Mouse (Mus musculus) lung, embryonic 16.5 days (tissue): ENCODE measurements around the gene Slc22a12. TPM values are rescaled to one million over a fixed set of nuclear protein-coding genes. Genes with fewer than 3 reads are reported as not detected.
A peak's percentile ranks its signal among the peaks of the same experiment; 100 is the strongest.

ENCODE experiments used
- ATAC-seq: fragments of 200-750 bp; cut with Nextera tagmentation; 2 replicates; pipeline ENCODE4 v1.8.0; 2017; ENCODE audit warnings: low read depth, mild to moderate bottlenecking, moderate library complexity
- H3K27ac ChIP-seq: fragments of 300-500 bp; sonication (generic); 2 replicates; pipeline ENCODE4 v1.5.1; 2014; ENCODE audit warnings: mild to moderate bottlenecking, control low read depth, low read length
- H3K27me3 ChIP-seq: fragments of 300-500 bp; sonication (generic); 2 replicates; pipeline ENCODE4 v1.6.1; 2014; ENCODE audit warnings: low read depth, low read length, mixed read lengths; ENCODE audit not compliant: control insufficient read depth, insufficient read depth
- H3K36me3 ChIP-seq: fragments of 300-500 bp; sonication (generic); 2 replicates; pipeline ENCODE4 v1.6.1; 2014; ENCODE audit warnings: low read length; ENCODE audit not compliant: control insufficient read depth, insufficient read depth
- H3K4me1 ChIP-seq: fragments of 300-500 bp; sonication (generic); replicated peaks from 2 replicates; pipeline ENCODE4 v1.6.1; 2014; ENCODE audit warnings: low read length, mixed read lengths; ENCODE audit not compliant: control insufficient read depth, insufficient read depth
- H3K4me2 ChIP-seq: fragments of 300-500 bp; sonication (generic); 2 replicates; pipeline ENCODE4 v1.6.1; 2014; ENCODE audit warnings: low read depth, low read length, control low read depth
- H3K4me3 ChIP-seq: fragments of 300-500 bp; sonication (generic); 2 replicates; pipeline ENCODE4 v1.5.1; 2014; ENCODE audit warnings: mild to moderate bottlenecking, low read length, control low read depth
- H3K9ac ChIP-seq: fragments of 300-500 bp; sonication (generic); 2 replicates; pipeline ENCODE4 v1.6.1; 2014; ENCODE audit warnings: low read length, control low read depth
- H3K9me3 ChIP-seq: fragments of 300-500 bp; sonication (generic); 2 replicates; pipeline ENCODE4 v1.6.1; 2016; ENCODE audit warnings: low read length; ENCODE audit not compliant: control insufficient read depth
- WGBS: fragments of 180-500 bp; shearing (Covaris S2); extraction: QIAGEN DNeasy Blood & Tissue Kit; methylation state at CpG from one replicate; pipeline ENCODE4 v1.1.7; 2014; 5-methylcytosine and 5-hydroxymethylcytosine counted together
- polyA plus RNA-seq: library from polyadenylated mRNA; unstranded; fragments of >200 nt; fragmentation: Nextera tagmentation; extraction: Ambion mirVana; gene quantifications from 2 replicates; pipeline ENCODE4 v1.2.1, GENCODE M21; 2015

The Slc22a12 gene
- polyA plus RNA-seq, 1 experiment from 2014 or later: not detected

GRCm38 (mm10) chr19:6536201-6536600, 6.6 kb downstream of the Slc22a12 start:
- Histone ChIP-seq H3K4me2 (no peak overlapping the region), H3K36me3 (no peaks in the 10 kb centered on the region), H3K4me1 (peaks cover 15% of the 10 kb centered on the region), H3K27ac (no peak overlapping the region), H3K27me3 (peaks cover 25% of the 10 kb centered on the region), H3K9ac (no peak overlapping the region), H3K9me3 (no peaks in the 10 kb centered on the region), H3K4me3 (no peak overlapping the region)
- no peak for ATAC-seq
- 59% methylated on average over 3 of the region's 3 CpGs for WGBS

- no peak overlapping the region for H3K4me2 ChIP-seq
- H3K9me3 ChIP-seq: no peaks in the 10 kb centered on the region
- no peak for ATAC-seq
- H3K27me3 ChIP-seq: peaks cover 39% of the 10 kb centered on the region
- H3K4me3 ChIP-seq: no peak overlapping the region
- no peak overlapping the region for H3K9ac ChIP-seq
- 48% methylated on average over 5 of the region's 5 CpGs for WGBS
- H3K27ac ChIP-seq: no peak overlapping the region
- H3K4me1 ChIP-seq: peaks cover 19% of the 10 kb centered on the region
- H3K36me3 ChIP-seq: no peaks in the 10 kb centered on the region
These were observed 8.8 kb downstream of the Slc22a12 start for GRCm38 (mm10) chr19:6534118-6534415.

- WGBS: 64% methylated on average over 11 of the region's 11 CpGs
- H3K27ac ChIP-seq: no peak overlapping the region
- no peak for ATAC-seq
These were observed 9.3 kb downstream of the Slc22a12 start for GRCm38 (mm10) chr19:6533290-6534117.

GRCm38 (mm10) chr19:6532656-6533055, 10.2 kb downstream of the Slc22a12 start:
- Histone ChIP-seq H3K4me2 (peak overlapping the region; percentile 86), H3K9me3 (no peaks in the 10 kb centered on the region), H3K27ac (no peak overlapping the region), H3K27me3 (peaks cover 42% of the 10 kb centered on the region), H3K4me1 (peaks cover 19% of the 10 kb centered on the region), H3K9ac (no peak overlapping the region), H3K36me3 (no peaks in the 10 kb centered on the region), H3K4me3 (peak overlapping the region; percentile 51)
- no peak for ATAC-seq
- WGBS: 7% methylated on average over 13 of the region's 13 CpGs

More at GRCm38 (mm10) chr19:6533290-6534117, 9.3 kb downstream of the Slc22a12 start:
- peaks cover 19% of the 10 kb centered on the region for H3K4me1 ChIP-seq
- no peak overlapping the region for H3K9ac ChIP-seq
- peaks cover 42% of the 10 kb centered on the region for H3K27me3 ChIP-seq
- H3K9me3 ChIP-seq: no peaks in the 10 kb centered on the region
- no peak overlapping the region for H3K4me2 ChIP-seq
- H3K4me3 ChIP-seq: no peak overlapping the region
- no peaks in the 10 kb centered on the region for H3K36me3 ChIP-seq

- WGBS: 2% methylated on average over 36 of the region's 36 CpGs
- Histone ChIP-seq H3K36me3 (no peaks in the 10 kb centered on the region), H3K9me3 (no peaks in the 10 kb centered on the region), H3K4me1 (peaks cover 19% of the 10 kb centered on the region), H3K9ac (peak overlapping the region; percentile 63; the same call in 1 of the 2 replicates), H3K27me3 (peaks cover 42% of the 10 kb centered on the region), H3K4me3 (peak overlapping the region; percentile 51), H3K4me2 (peak overlapping the region; percentile 86), H3K27ac (no peak overlapping the region)
- no peak for ATAC-seq
These were observed 10.9 kb downstream of the Slc22a12 start for GRCm38 (mm10) chr19:6531832-6532471.

- Histone ChIP-seq H3K27me3 (peaks cover 42% of the 10 kb centered on the region), H3K4me1 (peaks cover 19% of the 10 kb centered on the region), H3K36me3 (no peaks in the 10 kb centered on the region), H3K9ac (peak overlapping the region; percentile 63), H3K4me2 (peak overlapping the region; percentile 86), H3K27ac (no peak overlapping the region), H3K4me3 (peak overlapping the region; percentile 51), H3K9me3 (no peaks in the 10 kb centered on the region)
- ATAC-seq: no peak
- WGBS: under 1% methylated on average over 56 of the region's 56 CpGs
These were observed 11.7 kb downstream of the Slc22a12 start for GRCm38 (mm10) chr19:6531011-6531631.

- Histone ChIP-seq H3K4me3 (no peak overlapping the region), H3K27ac (no peak overlapping the region)
- no peak for ATAC-seq
These were observed 12.5 kb downstream of the Slc22a12 start for GRCm38 (mm10) chr19:6530359-6530758.

GRCm38 (mm10) chr19:6529265-6529985, 13.4 kb downstream of the Slc22a12 start:
- no peak overlapping the region for H3K4me3 ChIP-seq
- H3K36me3 ChIP-seq: no peaks in the 10 kb centered on the region
- no peak overlapping the region for H3K4me2 ChIP-seq
- H3K9ac ChIP-seq: no peak overlapping the region
- peaks cover 19% of the 10 kb centered on the region for H3K4me1 ChIP-seq
- H3K27ac ChIP-seq: no peak overlapping the region
- H3K9me3 ChIP-seq: no peaks in the 10 kb centered on the region
- peak; percentile 21; the same call in 1 of the 2 replicates for ATAC-seq
- H3K27me3 ChIP-seq: peaks cover 42% of the 10 kb centered on the region
- 59% methylated on average over 14 of the region's 14 CpGs for WGBS

More at GRCm38 (mm10) chr19:6530359-6530758, 12.5 kb downstream of the Slc22a12 start:
- no peaks in the 10 kb centered on the region for H3K9me3 ChIP-seq
- H3K27me3 ChIP-seq: peaks cover 42% of the 10 kb centered on the region
- H3K4me1 ChIP-seq: peaks cover 19% of the 10 kb centered on the region
- no peak overlapping the region for H3K9ac ChIP-seq
- WGBS: 25% methylated on average over 13 of the region's 13 CpGs
- H3K36me3 ChIP-seq: no peaks in the 10 kb centered on the region
- no peak overlapping the region for H3K4me2 ChIP-seq
